ENCODE assay signal across 20 mouse cellular contexts in genomic region chr8:81735655-81736054, GRCm38 (mm10).
DNase-seq lines count a peak whose midpoint lies in the region; ATAC-seq lines count a peak whose summit lies in the region.
"Had no signal": no experiment of that assay in that cellular context is flagged by ENCODE, and none has a peak within 500 bp of the region (broad histone marks: within the 10 kb centered on the region; RNA-seq: fewer than 3 reads in every experiment).

No protein-coding gene starts in this region.

- peak; percentile 4 for DNase-seq in thymus, postnatal 0 days (ENCODE audit: low spot score)
- DNase-seq in thymus, postnatal 4 days: no peak
- no peak for DNase-seq in layer of hippocampus, adult 9-10 months (ENCODE audit: low spot score)
- DNase-seq: adrenal gland, adult 2 months; adrenal gland, postnatal 14 days; cerebellum, adult 11 months; cerebellum, adult 2 months; cerebellum, adult 9-11 months; cerebellum, postnatal 25 days; embryo, embryonic 11 days; gastrocnemius, adult 2 months; gastrocnemius, postnatal 14 days; heart, adult 11 months; kidney, adult 11 months had no signal

- peak; percentile 73 for ATAC-seq in CD4-positive, CD25-positive, alpha-beta regulatory T cell, adult 4 months
- peak; percentile 76 for ATAC-seq in activated CD4-positive, CD25-positive, alpha-beta regulatory T cell, adult 4 months
- no peak for ATAC-seq in erythroid progenitor cell, adult 5-6 weeks (replicated peaks; ENCODE audit: low FRiP score, poor library complexity, severe bottlenecking)
- no peak for ATAC-seq in megakaryocyte progenitor cell, adult 5-6 weeks (replicated peaks; ENCODE audit: poor library complexity)
- ATAC-seq: forebrain, embryonic 16.5 days; intestine, embryonic 15.5 days had no signal

Comparison
In these comparisons a context has a peak if more than half of its experiments do, and no peak if none do; other contexts are left out.
1. ATAC-seq: peak in CD4-positive, CD25-positive, alpha-beta regulatory T cell, adult 4 months (single experiment) and activated CD4-positive, CD25-positive, alpha-beta regulatory T cell, adult 4 months (single experiment); none in erythroid progenitor cell, adult 5-6 weeks (single experiment) and megakaryocyte progenitor cell, adult 5-6 weeks (single experiment).